Mouse (Mus musculus) liver, embryonic 16.5 days (tissue): Measurements from ENCODE around the gene Igf2bp3. TPM values are rescaled to one million over a fixed set of nuclear protein-coding genes. Genes with fewer than 3 reads are reported as not detected.

Experiments used
- ATAC-seq: fragments of 200-750 bp; cut with Nextera tagmentation; 2 replicates; pipeline ENCODE4 v1.8.0; 2017; ENCODE audit warnings: low read depth, mild to moderate bottlenecking, moderate number of reproducible peaks, moderate library complexity
- H3K27ac ChIP-seq: fragments of 300-500 bp; sonication (generic); 2 replicates; pipeline ENCODE4 v1.5.1; 2014; ENCODE audit warnings: mild to moderate bottlenecking, low read length
- H3K27me3 ChIP-seq: fragments of 300-500 bp; sonication (generic); 2 replicates; pipeline ENCODE4 v1.6.1; 2014; ENCODE audit warnings: low read depth, low read length, mixed read lengths; ENCODE audit not compliant: control insufficient read depth, insufficient read depth
- H3K36me3 ChIP-seq: fragments of 300-500 bp; sonication (generic); 2 replicates; pipeline ENCODE4 v1.6.1; 2014; ENCODE audit warnings: mild to moderate bottlenecking; ENCODE audit not compliant: control insufficient read depth, insufficient read depth
- H3K4me1 ChIP-seq: fragments of 300-500 bp; sonication (generic); 2 replicates; pipeline ENCODE4 v1.6.1; 2014; ENCODE audit warnings: low read depth, low read length, mixed read lengths; ENCODE audit not compliant: control insufficient read depth
- H3K4me2 ChIP-seq: fragments of 300-500 bp; sonication (generic); 2 replicates; pipeline ENCODE4 v1.6.1; 2014; ENCODE audit warnings: low read depth, low read length, mixed read lengths
- H3K4me3 ChIP-seq: fragments of 300-500 bp; sonication (generic); 2 replicates; pipeline ENCODE4 v1.5.1; 2014; ENCODE audit warnings: low read depth, mild to moderate bottlenecking, low read length
- H3K9ac ChIP-seq: fragments of 300-500 bp; sonication (generic); 2 replicates; pipeline ENCODE4 v1.6.1; 2014; ENCODE audit warnings: low read depth, low read length
- H3K9me3 ChIP-seq: fragments of 300-500 bp; sonication (generic); replicated peaks from 2 replicates; pipeline ENCODE4 v1.6.1; 2016; ENCODE audit warnings: low read length; ENCODE audit not compliant: control insufficient read depth
- WGBS: fragments of 180-500 bp; shearing (Covaris S2); extraction: QIAGEN DNeasy Blood & Tissue Kit; methylation state at CpG from one replicate; pipeline ENCODE4 v1.1.7; 2014; ENCODE audit not compliant: insufficient replicate concordance; 5-methylcytosine and 5-hydroxymethylcytosine counted together
- polyA plus RNA-seq: library from polyadenylated mRNA; unstranded; fragments of >200 nt; fragmentation: Nextera tagmentation; extraction: Ambion mirVana; gene quantifications from 2 replicates; pipeline ENCODE4 v1.2.1, GENCODE M21; 2015

The Igf2bp3 gene
- polyA plus RNA-seq, 1 experiment from 2014 or later: 17.9 TPM

- WGBS: 49% methylated on average over 2 of the region's 2 CpGs
- Histone ChIP-seq H3K36me3 (no peaks in the 10 kb centered on the region), H3K9me3 (no peaks in the 10 kb centered on the region), H3K4me2 (no peak overlapping the region), H3K9ac (no peak overlapping the region), H3K27me3 (no peaks in the 10 kb centered on the region), H3K27ac (no peak overlapping the region), H3K4me3 (no peak overlapping the region), H3K4me1 (peaks cover 13% of the 10 kb centered on the region)
- no peak for ATAC-seq
Observed at GRCm38 (mm10) chr6:49146461-49146860, 68.3 kb downstream of the Igf2bp3 start.

- Histone ChIP-seq H3K36me3 (no peaks in the 10 kb centered on the region), H3K4me3 (no peak overlapping the region), H3K9me3 (no peaks in the 10 kb centered on the region), H3K27ac (no peak overlapping the region), H3K4me2 (no peak overlapping the region), H3K9ac (no peak overlapping the region), H3K27me3 (no peaks in the 10 kb centered on the region), H3K4me1 (peaks cover 19% of the 10 kb centered on the region)
- 75% methylated on average over 9 of the region's 9 CpGs for WGBS
- ATAC-seq: no peak
Observed at GRCm38 (mm10) chr6:49142428-49142827, 72.3 kb downstream of the Igf2bp3 start.

GRCm38 (mm10) chr6:49141125-49141524 lies 73.6 kb downstream of the Igf2bp3 start:
- no peak overlapping the region for H3K4me2 ChIP-seq
- no peak overlapping the region for H3K4me3 ChIP-seq
- peaks cover 18% of the 10 kb centered on the region for H3K4me1 ChIP-seq
- H3K27me3 ChIP-seq: no peaks in the 10 kb centered on the region
- H3K36me3 ChIP-seq: no peaks in the 10 kb centered on the region
- WGBS: 62% methylated on average over 5 of the region's 5 CpGs
- no peak for ATAC-seq
- H3K9ac ChIP-seq: no peak overlapping the region
- no peaks in the 10 kb centered on the region for H3K9me3 ChIP-seq
- H3K27ac ChIP-seq: no peak overlapping the region

GRCm38 (mm10) chr6:49138159-49139051 lies 76.4 kb downstream of the Igf2bp3 start:
- Histone ChIP-seq H3K9me3 (no peaks in the 10 kb centered on the region), H3K36me3 (no peaks in the 10 kb centered on the region), H3K27me3 (no peaks in the 10 kb centered on the region), H3K4me1 (peaks cover 21% of the 10 kb centered on the region), H3K4me3 (no peak overlapping the region), H3K27ac (peak overlapping the region; percentile 18; the same call in 1 of the 2 replicates), H3K4me2 (peak overlapping the region; percentile 4; the same call in 1 of the 2 replicates), H3K9ac (no peak overlapping the region)
- 29% methylated on average over 17 of the region's 17 CpGs for WGBS
- peak; percentile 61 for ATAC-seq

GRCm38 (mm10) chr6:49136739-49137138 lies 78.0 kb downstream of the Igf2bp3 start:
- no peak overlapping the region for H3K4me2 ChIP-seq
- no peaks in the 10 kb centered on the region for H3K27me3 ChIP-seq
- no peak overlapping the region for H3K4me3 ChIP-seq
- WGBS: 23% methylated on average over 5 of the region's 5 CpGs
- H3K27ac ChIP-seq: no peak overlapping the region
- no peak overlapping the region for H3K9ac ChIP-seq
- peak; percentile 50; the same call in 1 of the 2 replicates for ATAC-seq
- H3K4me1 ChIP-seq: peaks cover 21% of the 10 kb centered on the region
- H3K36me3 ChIP-seq: no peaks in the 10 kb centered on the region
- no peaks in the 10 kb centered on the region for H3K9me3 ChIP-seq

- Histone ChIP-seq H3K9ac (no peak overlapping the region), H3K27ac (no peak overlapping the region), H3K4me1 (peaks cover 10% of the 10 kb centered on the region), H3K9me3 (no peaks in the 10 kb centered on the region), H3K4me2 (no peak overlapping the region), H3K27me3 (no peaks in the 10 kb centered on the region), H3K4me3 (no peak overlapping the region), H3K36me3 (no peaks in the 10 kb centered on the region)
- no peak for ATAC-seq
- 73% methylated on average over 6 of the region's 6 CpGs for whole genome bisulfite sequencing
Observed at GRCm38 (mm10) chr6:49132352-49133090, 82.2 kb downstream of the Igf2bp3 start.

GRCm38 (mm10) chr6:49131855-49132254 lies 82.9 kb downstream of the Igf2bp3 start:
- Histone ChIP-seq H3K27ac (no peak overlapping the region), H3K36me3 (no peaks in the 10 kb centered on the region), H3K9ac (no peak overlapping the region), H3K4me3 (no peak overlapping the region), H3K27me3 (no peaks in the 10 kb centered on the region), H3K4me2 (no peak overlapping the region), H3K4me1 (peaks cover 10% of the 10 kb centered on the region), H3K9me3 (no peaks in the 10 kb centered on the region)
- 88% methylated on average over 9 of the region's 9 CpGs for WGBS
- no peak for ATAC-seq

GRCm38 (mm10) chr6:49130328-49130727 lies 84.4 kb downstream of the Igf2bp3 start:
- H3K36me3 ChIP-seq: no peaks in the 10 kb centered on the region
- no peak for ATAC-seq
- no peak overlapping the region for H3K4me3 ChIP-seq
- H3K9me3 ChIP-seq: no peaks in the 10 kb centered on the region
- H3K9ac ChIP-seq: no peak overlapping the region
- no peak overlapping the region for H3K27ac ChIP-seq
- H3K4me2 ChIP-seq: no peak overlapping the region
- H3K4me1 ChIP-seq: peaks cover 4% of the 10 kb centered on the region; the same call in 1 of the 2 replicates
- no peaks in the 10 kb centered on the region for H3K27me3 ChIP-seq

- Histone ChIP-seq H3K27me3 (no peaks in the 10 kb centered on the region), H3K36me3 (no peaks in the 10 kb centered on the region), H3K9ac (no peak overlapping the region), H3K4me3 (no peak overlapping the region), H3K9me3 (no peaks in the 10 kb centered on the region), H3K27ac (no peak overlapping the region), H3K4me1 (no peaks in the 10 kb centered on the region; the same call in 1 of the 2 replicates), H3K4me2 (no peak overlapping the region)
- 75% methylated on average over 3 of the region's 3 CpGs for WGBS
- no peak for ATAC-seq
Observed at GRCm38 (mm10) chr6:49120370-49120769, 94.4 kb downstream of the Igf2bp3 start.
